Mouse (Mus musculus) fibroblast of lung, adult 2 months (primary cell): ENCODE results near the gene Evl.
"Not testable (repeated sequence)": the region's sequence is repeated elsewhere in the genome, so short reads cannot be mapped to it uniquely, and the experiment has no call there.

Experiments used
- DNase-seq: peaks from one replicate; pipeline ENCODE4 v3.0.0-alpha.2; 2011; ENCODE audit warnings: low read depth

The Evl gene

GRCm38 (mm10) chr12:108554120-108554841 is at the start of gene Evl:
Evl (plus strand) TSS chr12:108554720.
- DNase-seq = peak; percentile 30

DNA sequence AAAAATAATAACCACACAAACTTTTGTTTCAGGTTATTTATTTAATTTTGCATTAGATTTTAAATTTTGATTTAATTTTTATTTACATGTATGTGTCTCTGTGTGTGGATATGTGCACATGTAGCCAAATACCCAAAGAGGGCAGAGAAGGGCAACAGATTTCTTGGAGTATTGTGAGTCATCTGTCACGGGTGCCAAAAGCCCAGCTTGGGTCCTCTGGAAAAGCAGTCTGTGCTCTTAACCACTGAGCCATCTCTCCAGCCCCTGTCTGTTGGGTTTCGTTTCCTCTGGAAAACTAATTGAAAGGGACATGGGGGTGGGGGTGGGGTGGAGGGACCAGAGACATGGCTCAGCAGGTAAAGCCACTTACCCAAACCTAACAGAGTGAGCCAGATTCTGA is 48.7 kb upstream of the Evl start:
- no peak for DNase-seq

DNA sequence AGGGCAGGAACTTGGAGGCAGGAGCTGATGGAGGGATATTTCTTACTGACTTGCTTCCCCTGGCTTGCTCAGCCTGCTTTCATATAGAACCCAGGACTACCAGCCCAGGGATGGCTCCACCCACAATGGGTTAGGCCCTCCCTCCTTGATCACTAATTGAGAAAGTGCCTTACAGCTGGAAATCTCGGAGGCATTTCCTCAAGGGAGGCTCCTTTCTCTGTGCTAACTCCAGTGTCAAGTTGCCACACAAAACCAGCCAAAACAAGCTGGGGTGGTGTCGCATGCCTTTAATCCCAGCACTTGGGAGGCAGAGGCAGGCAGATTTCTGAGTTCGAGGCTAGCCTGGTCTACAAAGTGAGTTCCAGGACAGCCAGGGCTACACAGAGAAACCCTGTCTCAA is 47.5 kb upstream of the Evl start:
- DNase-seq = not testable (repeated sequence)

DNA sequence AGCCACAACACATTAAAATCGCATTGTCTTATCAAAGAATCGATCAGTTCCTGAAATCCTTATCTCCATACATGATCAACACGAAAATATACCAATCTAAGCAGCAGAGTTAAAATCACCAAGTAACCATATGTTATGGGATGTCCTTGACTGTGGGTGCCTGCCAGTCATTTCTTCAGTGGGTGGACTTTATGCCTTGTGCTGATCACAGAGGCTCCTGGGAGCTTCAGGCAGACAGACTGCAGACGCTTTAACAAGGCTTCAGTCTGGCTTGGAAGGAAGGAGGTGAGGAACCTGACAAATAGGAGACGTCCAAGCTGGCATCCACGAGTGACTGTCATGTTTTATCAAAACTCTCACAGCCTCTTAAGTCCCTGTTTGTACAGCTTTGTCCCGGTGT is 43.9 kb upstream of the Evl start:
- DNase-seq = no peak

DNA sequence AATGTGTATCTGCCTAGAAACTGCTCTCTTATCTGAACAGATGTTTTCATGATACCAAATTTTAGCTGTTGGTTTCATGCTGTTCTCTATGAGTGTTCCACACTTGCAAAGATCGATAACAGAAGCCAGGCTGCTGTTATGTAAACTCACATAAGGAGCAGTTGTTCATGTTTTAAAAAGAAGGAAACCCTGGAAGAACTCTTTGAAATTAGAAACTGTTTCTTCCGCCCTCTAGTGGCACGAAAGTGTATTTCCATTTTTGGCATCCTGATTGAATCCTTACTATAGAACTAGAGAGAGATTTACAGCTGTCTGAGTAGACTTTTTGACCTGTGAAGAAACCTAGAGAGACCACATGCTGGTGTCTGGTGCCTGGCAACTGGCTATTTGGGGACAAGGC is 43.5 kb upstream of the Evl start:
- no peak for DNase-seq

GRCm38 (mm10) chr12:108515464-108515863 is 39.1 kb upstream of the Evl start:
- DNase-seq = no peak

GRCm38 (mm10) chr12:108519374-108519773 is 35.1 kb upstream of the Evl start:
- DNase-seq = no peak

DNA sequence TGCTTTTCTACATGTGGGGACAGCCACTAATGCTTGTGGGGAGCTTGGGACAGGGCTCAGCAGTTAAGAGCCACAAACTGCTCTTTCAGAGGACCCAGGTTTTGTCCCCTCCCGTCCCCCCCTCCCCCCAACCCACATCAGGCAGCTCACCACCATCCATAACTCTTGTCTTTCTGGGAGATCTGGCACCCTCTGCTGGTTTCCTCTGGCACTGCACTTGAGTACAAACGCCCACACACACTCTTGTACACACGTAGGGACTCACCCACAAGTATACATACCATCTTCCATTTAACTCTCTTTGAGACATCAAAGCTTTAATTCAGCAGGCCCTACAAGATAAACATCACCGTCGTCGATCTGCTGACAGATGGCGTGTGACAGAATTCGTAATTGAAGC is 25.3 kb upstream of the Evl start:
- DNase-seq = peak; percentile 61

- DNase-seq = no peak
Measured at GRCm38 (mm10) chr12:108534484-108534883, 20.0 kb upstream of the Evl start.

GRCm38 (mm10) chr12:108536461-108536860 is 18.1 kb upstream of the Evl start:
- no peak for DNase-seq

- no peak for DNase-seq
Measured at GRCm38 (mm10) chr12:108541088-108541487, 13.4 kb upstream of the Evl start.

- DNase-seq = no peak
Measured at GRCm38 (mm10) chr12:108546508-108547153, 7.9 kb upstream of the Evl start.

DNA sequence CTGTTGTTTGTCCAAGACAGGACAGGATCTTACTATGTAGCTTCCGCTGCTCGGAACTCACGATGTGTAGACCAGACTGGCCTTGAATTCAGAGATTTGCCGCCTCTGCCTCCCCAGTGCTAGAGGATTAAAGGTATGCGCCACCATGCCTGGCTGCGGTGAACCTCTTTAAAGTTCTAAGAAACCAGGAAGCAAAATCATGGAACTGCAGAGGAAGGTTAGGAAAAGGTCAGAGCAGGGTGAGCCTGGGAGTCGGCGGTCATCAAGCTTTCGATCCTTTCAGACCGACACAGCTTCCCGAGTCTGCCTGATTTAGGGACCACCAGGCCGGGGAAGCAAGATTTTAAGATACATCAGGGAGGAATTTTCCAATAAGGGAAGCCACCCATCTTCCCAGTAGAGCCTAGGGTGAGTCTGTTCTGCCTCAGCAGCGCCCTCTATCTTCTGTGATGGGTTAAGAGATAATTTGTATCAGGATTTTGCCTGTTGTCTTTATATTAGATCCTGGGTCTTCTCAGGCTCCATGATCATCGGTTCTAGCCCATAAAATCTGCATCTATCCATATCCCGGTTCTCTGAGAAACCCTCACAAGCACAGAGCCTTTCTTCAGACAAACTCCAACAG is 7.2 kb upstream of the Evl start:
- DNase-seq = no peak

DNA sequence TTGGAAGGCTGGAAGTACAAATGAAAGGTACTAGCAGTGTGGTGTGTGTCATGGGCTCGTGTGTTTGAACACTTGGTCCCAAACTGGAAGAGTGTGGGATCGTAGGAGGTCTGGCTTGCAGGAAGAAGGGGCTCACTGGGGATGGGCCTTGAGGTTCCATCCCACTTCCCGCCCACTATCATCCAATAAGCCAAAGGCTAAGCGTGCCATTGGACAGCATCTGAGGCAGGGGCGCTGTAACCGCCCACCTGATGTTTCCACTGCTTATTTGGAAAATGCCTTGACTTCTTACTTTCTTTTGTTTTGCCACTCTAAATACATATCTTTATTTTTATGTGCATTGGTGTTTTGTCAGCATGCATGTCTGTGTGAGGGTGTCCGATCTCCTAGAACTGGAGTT is 2.8 kb upstream of the Evl start:
- no peak for DNase-seq

- no peak for DNase-seq
Measured at GRCm38 (mm10) chr12:108553079-108553478, 1.4 kb upstream of the Evl start.

GRCm38 (mm10) chr12:108554861-108555556 is 489 bp downstream of the Evl start:
- DNase-seq = no peak

DNA sequence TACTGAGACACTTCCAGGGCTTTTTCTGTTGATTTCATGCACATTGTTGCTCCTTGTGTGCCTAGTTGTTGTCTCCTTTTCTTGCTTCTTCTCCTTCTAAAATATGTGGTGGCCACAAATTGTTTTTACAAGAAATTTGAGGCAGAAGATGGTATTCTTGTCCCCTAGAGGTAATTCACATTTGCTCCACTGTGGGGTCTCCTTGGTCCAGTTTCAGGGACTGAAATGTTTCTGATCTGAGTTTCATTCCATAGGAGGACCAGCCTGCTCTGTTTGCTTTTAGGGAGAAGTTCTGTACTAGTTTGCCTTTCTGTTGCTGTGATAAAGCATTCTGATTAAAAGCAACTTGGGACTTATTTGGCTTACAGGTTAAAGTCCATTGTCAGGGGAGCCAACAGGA is 3.7 kb downstream of the Evl start:
- DNase-seq = no peak

DNA sequence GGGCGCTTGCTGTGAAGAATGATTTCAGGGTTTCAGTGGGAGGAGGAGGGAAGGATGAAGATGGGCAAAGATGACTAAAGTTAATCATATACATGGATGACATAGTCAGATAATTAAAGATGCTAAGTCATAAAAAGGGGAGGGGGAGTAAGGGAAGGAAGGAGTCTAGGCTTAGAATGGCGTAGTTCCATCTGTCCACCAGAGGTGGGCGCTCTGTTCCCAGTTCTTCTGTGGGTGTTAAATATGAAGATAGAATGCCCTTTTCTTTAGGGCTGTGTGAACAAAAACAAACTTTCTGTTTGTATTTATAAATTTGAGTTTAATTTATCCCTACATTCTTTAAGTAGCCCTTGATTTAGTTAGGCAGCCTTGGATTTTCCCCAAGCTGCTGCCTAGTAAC is 8.7 kb downstream of the Evl start:
- DNase-seq = no peak

DNA sequence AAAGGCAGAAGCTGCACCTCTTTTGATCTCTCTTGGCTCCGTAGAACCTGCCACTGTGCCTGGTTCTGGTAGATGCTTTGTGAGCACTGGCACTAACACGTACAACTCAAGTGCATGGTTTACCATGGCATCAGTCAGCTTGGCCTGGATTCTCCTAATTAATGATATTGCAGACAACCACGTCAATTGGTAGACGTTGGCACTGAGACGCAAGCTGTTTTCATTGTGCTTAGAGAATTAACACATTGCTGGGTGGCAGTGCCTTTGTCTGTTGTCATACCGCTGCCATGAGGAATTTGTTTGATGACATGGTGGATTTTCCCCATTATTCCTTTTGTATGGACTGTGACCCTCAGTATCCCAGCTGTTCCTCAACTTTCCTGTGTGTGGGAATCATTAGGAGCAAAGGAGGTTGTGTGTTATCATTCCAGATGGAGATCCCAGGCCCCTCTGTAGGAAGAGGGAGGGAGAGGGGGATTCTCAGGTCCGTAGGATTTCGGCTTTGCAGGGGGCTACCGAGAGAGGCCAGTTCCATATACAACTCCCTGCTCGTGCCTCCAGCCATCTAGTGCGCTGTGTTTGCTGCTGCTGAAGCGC is 10.5 kb downstream of the Evl start:
- no peak for DNase-seq

DNA sequence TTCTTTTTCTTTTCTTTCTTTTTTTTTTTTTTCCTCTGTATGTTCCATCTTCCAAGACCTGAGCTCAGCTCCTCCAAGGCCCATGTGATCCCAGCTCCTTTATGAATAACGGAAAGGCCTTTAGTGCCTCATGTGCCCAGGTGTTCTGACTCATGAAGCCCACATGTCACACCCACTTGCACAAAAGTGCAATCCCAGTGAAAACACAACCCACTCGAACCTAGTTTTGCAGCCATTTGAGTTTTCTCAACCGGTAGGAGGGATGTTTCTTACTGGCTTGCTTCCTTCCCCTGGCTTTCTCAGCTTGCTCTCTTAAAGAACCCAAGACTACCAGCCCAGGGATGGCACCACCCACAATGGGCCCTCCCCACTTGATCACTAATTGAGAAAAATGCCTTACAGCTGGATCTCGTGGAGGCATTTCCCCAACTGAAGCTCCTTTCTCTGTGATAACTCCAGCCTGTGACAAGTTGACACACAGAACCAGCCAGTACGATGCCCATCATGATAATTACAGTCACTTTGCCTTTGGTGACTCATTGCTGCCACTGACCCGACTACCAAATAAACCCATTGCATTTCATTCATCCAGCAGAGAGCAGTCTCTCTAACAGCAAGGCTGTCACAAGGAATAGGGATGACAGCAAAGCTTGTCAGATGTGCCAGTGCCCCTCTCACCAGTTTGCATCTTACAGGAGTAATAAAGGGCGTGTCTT is 24.8 kb downstream of the Evl start:
- no peak for DNase-seq

DNA sequence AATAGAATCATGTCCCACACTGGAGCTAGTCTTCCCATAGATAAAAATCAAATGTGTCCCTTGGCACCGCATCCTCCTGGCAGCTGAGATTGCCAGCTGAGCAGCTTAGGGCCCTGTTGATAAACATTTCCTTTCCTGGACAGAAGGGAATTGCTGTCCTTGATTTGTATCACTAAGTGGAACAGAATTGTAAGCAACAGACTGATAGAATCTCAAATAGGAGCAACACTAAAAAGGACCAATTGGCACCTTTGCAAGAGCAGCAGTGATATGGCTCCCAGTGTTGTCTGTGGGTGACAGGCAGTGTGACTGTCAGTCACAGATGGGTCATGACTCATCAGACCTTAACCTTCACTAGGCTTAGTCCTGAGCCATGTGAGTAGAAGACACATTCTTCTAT is 29.3 kb downstream of the Evl start:
- no peak for DNase-seq

DNA sequence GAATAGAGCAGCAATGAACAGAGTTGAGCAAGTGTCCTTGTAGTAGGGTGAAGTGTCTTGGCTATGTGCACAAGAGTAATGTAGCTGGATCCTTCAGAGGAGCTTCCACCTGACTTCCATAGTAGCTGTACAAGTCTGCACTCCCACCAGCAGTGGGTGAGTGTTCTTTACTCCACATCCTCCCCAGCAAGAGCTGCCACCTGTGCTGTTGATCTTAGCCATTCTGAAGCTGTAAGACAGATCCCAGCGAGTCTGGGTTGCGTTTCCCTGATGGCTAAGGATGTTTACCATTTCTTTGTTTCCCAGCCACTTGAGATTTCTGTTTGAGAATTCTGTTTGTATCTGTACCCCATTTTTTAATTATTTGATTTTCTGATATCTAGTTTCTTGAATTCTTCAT is 35.6 kb downstream of the Evl start:
- no peak for DNase-seq
